17 mouse cellular contexts compared by ENCODE assay signal in genomic region chrX:14133571-14133970, GRCm38 (mm10).
"Had no signal": no experiment of that assay in that cellular context is flagged by ENCODE, and none has a peak within 500 bp of the region (broad histone marks: within the 10 kb centered on the region; RNA-seq: fewer than 3 reads in every experiment).

No protein-coding gene starts in this region.

- ATAC-seq: inflammation-experienced regulatory T-cells, adult 6 months; lung, postnatal 0 days; midbrain, embryonic 15.5 days had no signal

- H3K4me2 ChIP-seq: limb, embryonic 13.5 days; liver, embryonic 11.5 days; liver, embryonic 15.5 days; midbrain, embryonic 11.5 days; midbrain, embryonic 15.5 days; neural tube, embryonic 12.5 days; stomach, embryonic 15.5 days had no signal

- H3K36me3 ChIP-seq: limb, embryonic 13.5 days; liver, embryonic 15.5 days; midbrain, embryonic 15.5 days; neural tube, embryonic 12.5 days; stomach, embryonic 15.5 days had no signal

- DNase-seq: kidney, adult 2 months; retina, postnatal 1 day; right cerebral cortex, postnatal 4 days; spleen, adult 18-20 months; thymus, postnatal 36 days had no signal

- H3K27me3 ChIP-seq: limb, embryonic 13.5 days; liver, embryonic 15.5 days; megakaryocyte, embryonic 14.5 days; midbrain, embryonic 15.5 days; neural tube, embryonic 12.5 days; stomach, embryonic 15.5 days had no signal

- H3K9me3 ChIP-seq: limb, embryonic 13.5 days; liver, embryonic 15.5 days; megakaryocyte, embryonic 14.5 days; midbrain, embryonic 15.5 days; neural tube, embryonic 12.5 days; stomach, embryonic 15.5 days had no signal

- H3K9ac ChIP-seq: limb, embryonic 13.5 days; liver, embryonic 15.5 days; midbrain, embryonic 15.5 days; neural tube, embryonic 12.5 days; stomach, embryonic 15.5 days had no signal

- H3K27ac ChIP-seq: layer of hippocampus, adult 2 months; limb, embryonic 13.5 days; liver, embryonic 15.5 days; macrophage; midbrain, embryonic 15.5 days; neural tube, embryonic 12.5 days; stomach, embryonic 15.5 days had no signal

- H3K4me3 ChIP-seq: layer of hippocampus, adult 2 months; limb, embryonic 13.5 days; liver, embryonic 15.5 days; megakaryocyte, embryonic 14.5 days; midbrain, embryonic 15.5 days; neural tube, embryonic 12.5 days; stomach, embryonic 15.5 days had no signal

- H3K4me1 ChIP-seq: limb, embryonic 13.5 days; liver, embryonic 15.5 days; megakaryocyte, embryonic 14.5 days; midbrain, embryonic 15.5 days; neural tube, embryonic 12.5 days; stomach, embryonic 15.5 days had no signal
